Mouse (Mus musculus) spleen, adult 18-20 months (tissue): ENCODE measurements around the gene Olfr1381.
"Not testable (repeated sequence)": the region's sequence is repeated elsewhere in the genome, so short reads cannot be mapped to it uniquely, and the experiment has no call there.

Experiments
- DNase-seq, 2 experiments: peaks; one replicate each; pipeline ENCODE4 v3.0.0; 2022; ENCODE audit warnings: mixed read lengths in 2 of 2

Gene Olfr1381

DNA sequence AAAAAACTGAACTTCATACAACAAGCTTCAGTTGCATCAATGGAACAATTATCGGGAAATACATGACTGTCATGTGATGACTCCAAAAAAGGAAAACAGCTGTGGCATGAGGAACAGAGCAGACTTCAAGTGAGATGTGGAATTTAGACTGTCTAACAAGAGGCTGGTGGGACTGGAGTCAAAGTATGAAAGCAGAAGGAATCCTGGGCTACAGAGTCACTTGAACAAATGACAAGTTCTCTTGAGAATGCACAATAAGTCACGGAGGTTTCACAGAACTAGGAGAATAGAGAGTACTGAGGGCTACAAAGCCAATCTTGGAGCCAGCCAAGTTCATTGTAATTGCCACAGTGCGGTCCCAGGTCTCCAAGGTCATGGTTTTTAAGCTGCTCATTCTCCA, at the start of gene Olfr1381:
Gene Olfr1381 (plus strand): TSS at position 301 of the 400 bp plus-strand sequence.
- not testable (repeated sequence) for DNase-seq

DNA sequence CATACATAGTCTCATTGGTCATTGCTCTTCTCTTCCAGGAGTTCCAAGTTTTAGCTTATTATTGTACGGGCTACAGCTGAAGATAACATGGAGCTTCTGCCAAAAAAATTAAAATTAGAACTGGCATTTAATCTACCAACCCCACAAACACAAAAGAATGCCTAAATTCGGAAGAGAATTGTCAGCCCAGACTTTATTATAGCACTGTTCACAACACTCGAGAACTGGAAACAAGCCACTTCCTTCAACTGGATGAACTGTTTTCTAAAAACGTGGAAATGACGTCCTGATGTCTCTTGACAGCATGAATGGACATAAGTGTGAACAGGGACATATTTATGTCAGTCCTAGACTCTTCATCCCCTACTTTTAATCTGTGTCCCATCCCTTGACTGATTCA, 25.2 kb upstream of the Olfr1381 start:
- DNase-seq, result no peak

DNA sequence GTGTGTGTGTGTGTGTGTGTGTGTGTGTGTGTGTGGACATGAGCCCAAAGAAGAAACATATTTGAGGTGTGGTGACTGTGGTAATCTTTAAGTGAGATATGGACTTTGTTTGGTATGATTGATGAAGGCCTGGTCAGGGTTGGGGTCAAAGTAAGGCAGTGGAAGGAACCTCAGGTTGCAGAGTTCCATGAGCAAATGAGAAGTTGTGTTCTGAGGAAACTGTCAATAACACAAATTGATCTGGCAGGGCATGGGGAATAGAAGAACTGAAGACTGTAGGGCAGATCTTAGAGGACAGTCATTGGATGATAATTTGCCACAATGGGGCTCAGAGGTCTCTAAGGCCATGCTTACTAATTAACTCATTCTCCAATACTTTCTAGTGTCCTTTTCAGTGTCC, 23.9 kb upstream of the Olfr1381 start, which contains the start of gene Olfr1383:
Gene Olfr1383 (plus strand): TSS at position 301 of the 400 bp plus-strand sequence.
- no peak for DNase-seq

DNA sequence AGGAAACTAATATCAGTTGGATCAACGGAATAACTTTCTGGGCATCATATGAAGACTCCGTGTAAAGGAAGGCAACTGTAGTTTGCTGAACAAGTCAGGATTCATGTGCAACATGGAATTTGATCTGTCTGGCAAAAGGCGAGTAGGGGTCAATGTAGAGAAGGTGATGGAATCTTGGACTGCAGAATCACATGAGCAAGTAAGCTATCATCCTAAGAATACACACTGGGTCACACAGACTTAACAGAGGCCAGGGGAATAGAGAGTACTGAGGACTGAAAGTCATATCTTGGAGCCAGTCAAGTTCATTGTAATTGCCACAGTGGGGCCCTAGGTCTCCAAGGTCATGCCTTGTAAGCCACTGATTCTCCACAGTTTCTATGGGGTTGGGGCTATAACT, 15.3 kb upstream of the Olfr1381 start, which contains the start of gene Olfr1382:
Gene Olfr1382 (plus strand): TSS at position 301 of the 400 bp plus-strand sequence.
- no peak for DNase-seq

DNA sequence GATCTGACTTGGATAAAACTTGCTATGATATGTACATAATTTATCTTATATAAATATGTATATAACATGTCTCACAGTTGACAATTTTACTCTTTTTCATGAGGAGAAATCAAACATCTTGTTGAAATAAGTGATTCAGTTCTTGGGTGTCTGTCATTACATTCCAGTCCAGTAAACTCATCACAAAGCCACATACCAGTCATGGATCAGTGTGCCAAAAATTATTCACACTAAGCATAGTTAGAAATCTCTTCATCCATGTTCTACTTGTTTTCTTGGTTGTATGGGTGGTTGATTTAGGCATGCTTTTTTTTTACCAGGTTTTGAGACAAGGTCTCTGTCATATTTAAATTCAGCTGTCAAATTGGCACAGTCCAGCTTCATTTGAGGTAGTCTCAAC, 10.5 kb upstream of the Olfr1381 start:
- no peak for DNase-seq

DNA sequence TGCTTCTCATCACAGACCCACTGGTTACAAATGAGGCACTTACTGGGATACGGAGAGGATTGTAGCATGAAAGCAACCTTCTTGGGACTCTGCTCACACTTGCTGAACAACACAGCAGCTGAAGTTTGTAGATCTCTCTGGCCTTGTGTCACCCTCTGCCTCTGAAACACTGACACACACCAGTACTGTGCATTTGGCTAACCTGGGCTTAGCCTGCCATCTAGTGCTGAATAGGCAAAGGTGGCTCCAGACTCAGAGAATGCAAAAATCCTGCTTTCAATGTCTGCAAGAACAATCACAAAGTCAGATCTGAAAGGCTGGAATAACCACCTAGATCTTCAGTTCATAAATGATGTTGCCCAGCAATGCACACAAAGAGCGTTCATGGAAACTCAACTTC, 6.6 kb upstream of the Olfr1381 start:
- DNase-seq, result not testable (repeated sequence)

DNA sequence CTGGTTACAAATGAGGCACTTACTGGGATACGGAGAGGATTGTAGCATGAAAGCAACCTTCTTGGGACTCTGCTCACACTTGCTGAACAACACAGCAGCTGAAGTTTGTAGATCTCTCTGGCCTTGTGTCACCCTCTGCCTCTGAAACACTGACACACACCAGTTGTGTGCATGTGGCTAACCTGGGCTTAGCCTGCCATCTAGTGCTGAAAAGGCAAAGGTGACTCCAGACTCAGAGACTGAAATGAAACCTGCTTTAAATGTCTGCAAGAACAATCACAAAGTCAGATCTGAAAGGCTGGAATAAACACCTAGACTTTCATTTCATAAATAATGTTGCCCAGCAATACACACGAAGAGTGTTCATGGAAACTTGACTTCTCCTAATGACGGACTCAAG, 10.8 kb downstream of the Olfr1381 start:
- not testable (repeated sequence) for DNase-seq

DNA sequence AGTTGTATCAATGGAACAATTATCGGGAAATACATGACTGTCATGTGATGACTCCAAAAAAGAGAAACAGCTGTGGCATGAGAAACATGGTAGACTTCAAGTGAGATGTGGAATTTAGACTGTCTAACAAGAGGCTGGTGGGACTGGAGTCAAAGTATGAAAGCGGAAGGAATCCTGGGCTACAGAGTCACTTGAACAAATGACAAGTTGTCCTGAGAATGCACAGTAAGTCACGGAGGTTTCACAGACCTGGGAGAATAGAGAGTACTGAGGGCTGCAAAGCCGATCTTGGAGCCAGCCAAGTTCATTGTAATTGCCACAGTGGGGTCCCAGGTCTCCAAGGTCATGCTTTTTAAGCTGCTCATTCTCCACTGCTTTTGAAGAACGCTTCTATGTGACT, 13.3 kb downstream of the Olfr1381 start, which contains the start of gene Olfr1380:
Gene Olfr1380 (plus strand): TSS at position 301 of the 400 bp plus-strand sequence.
- DNase-seq, result not testable (repeated sequence)

DNA sequence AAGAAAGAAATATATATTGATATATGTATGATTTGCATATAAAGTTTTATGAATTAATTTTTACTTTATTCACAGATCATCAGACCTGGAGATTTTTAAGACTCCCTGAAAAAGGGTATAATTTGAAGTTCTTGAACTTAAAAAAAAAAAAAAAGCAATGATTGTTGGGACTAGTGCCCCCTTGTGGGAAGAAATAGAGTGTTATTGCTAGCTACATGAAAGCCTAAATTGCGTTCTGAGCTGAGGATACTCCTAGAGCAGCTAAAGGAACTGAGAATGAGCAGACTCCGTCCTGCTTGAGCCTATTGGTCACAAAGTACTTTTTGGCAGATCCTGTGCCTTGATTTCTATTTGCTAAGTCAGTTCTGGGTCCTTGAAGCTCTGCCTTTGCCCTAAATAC, 31.8 kb downstream of the Olfr1381 start:
- not testable (repeated sequence) for DNase-seq

DNA sequence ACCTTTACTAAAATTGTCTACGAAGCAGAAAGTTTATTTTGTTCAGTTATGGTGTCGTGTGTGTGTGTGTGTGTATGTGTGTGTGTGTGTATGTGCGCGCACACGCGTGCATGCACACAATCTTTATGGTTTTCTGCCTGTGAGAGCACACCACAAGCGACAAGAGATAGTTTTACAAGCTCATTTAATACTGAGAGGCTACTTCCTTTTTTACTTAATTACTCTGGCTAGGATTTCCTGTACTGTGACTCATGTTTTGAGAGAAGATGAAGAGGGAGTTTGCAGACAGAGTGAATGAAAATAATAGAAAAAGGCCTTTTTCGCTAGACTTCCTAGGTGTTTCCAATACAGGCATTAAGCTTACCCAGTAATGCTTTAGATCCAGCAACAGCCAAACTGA, 37.2 kb downstream of the Olfr1381 start:
- DNase-seq, result not testable (repeated sequence)

DNA sequence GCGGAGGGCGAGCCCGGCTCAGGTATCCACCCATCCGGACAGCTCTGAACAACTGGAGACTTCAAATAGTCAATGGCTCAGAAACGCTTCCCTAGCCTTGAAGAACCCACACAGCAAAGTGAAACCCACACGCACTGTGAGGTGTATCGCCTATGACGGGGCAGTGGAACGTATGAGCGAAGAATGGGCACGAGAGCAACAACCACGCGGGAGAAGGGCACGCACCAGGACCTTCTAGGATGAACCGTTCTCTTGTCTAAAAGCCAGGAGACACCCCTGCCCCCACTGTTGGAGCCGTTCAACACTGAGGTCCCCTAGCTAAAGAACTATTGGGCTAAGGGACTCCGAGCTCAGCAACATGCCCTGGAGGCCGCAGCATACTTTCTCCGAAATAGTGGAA, 47.0 kb downstream of the Olfr1381 start:
- DNase-seq, result no peak

DNA sequence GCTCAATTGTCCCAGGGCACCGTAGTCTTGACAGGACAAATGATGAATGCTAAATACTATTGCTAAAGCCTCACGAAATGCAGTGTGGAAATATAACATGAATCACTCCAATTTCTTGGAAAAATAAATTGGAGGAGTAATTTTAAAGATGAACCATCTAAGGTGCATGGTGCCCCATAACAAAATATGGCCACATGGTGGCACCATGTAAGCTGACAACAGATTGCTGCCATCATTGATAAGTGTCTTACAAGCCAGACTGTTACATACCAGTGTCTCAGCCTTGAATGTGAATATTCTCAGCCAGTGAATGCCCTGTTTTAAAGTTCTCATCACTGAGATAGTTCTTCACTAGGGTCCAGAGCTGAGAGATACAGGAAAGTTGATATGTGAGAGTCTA, 53.9 kb downstream of the Olfr1381 start:
- not testable (repeated sequence) for DNase-seq
